Mouse (Mus musculus): ENCODE data around the gene Sptlc3. TPM values are rescaled to one million over a fixed set of nuclear protein-coding genes. Genes with fewer than 3 reads are reported as not detected.

Sptlc3 gene
- polyA plus RNA-seq, 1 experiment from 2014 or later = 5.6 TPM

Other genes with a start within 250 kb of the Sptlc3 start
- 2.9 and 3.2 TPM in 2 replicates for gene Ism1, start 184.3 kb downstream of the Sptlc3 start, polyA plus RNA-seq (2014; fragmentation: Nextera tagmentation; extraction: Ambion mirVana)